Mouse (Mus musculus): ENCODE data around the gene Wnt2b. TPM values are rescaled to one million over a fixed set of nuclear protein-coding genes. Genes with fewer than 3 reads are reported as not detected.

Wnt2b gene
- total RNA-seq, 2 experiments from 2014 or later, result not detected

- ATAC-seq (replicated peaks; ENCODE audit: low FRiP score, poor library complexity, severe bottlenecking), result no peak
These were observed 3.5 kb upstream of the Wnt2b start for GRCm38 (mm10) chr3:104965070-104965855.

DNA sequence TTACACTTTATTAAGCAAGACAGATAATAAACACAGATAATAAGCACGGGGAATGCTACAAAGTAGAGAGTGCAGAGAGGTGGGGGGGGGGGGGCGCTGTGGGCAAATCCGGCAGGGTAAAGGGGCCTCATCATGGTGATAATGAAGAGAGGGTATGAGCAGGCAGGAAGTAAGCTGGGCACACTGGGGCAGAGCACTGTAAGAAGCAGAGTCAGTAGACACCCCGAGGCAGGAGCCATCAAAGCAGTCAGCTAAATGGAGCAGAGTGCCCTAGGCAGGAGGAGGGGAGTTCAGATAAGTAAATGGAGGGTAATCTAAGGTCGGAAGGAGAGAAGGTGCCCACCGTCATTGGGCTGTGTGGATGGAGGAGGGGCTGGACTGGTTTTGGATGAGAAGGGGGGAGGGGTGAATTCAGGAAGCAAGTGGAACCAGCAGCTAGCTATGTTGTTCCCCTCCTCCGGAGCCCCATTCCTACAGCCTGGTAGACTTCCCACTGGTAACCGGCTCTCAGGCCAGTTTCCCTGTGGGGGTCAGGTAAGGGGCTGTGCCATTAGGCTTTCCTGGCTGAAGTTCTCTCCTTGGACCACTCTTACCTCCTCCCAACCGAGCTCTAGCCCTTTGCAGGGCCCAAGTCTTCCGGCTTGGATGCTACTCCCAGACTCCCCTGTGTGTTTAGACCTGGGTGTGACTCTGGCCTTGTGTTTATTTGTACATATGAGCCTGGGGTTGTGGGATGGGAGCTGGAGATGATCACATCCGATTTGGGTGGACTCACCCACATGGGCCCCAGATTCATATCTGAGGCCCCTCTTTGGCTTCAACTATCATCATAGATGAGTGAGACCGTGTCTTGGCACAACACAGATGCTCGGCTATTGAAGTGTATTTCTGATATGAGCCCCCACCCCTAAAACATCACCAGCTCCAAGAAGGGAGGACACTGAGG lies 1.9 kb upstream of the Wnt2b start:
- no peak for ATAC-seq (replicated peaks; ENCODE audit: low FRiP score, poor library complexity, severe bottlenecking)

DNA sequence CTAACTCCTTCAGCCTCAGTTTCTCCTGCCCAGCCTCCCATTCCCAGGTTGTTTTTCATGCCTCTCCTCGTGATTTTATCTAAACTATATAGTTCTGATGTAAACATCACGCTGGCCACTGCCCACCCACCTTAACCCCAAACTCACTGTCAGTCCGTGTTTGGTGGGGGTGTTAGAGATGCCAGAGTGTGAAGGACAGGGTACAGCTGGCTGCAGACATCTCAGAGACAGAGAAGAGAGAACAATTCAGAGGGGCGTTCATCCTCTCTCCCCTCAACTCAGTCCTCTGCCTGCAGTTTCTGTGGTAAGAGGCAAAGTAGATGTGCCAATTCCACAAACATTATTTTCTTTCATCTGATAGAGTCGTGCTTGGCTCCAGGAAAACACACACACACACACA lies 1.1 kb upstream of the Wnt2b start:
- no peak for ATAC-seq (replicated peaks; ENCODE audit: low FRiP score, poor library complexity, severe bottlenecking)

DNA sequence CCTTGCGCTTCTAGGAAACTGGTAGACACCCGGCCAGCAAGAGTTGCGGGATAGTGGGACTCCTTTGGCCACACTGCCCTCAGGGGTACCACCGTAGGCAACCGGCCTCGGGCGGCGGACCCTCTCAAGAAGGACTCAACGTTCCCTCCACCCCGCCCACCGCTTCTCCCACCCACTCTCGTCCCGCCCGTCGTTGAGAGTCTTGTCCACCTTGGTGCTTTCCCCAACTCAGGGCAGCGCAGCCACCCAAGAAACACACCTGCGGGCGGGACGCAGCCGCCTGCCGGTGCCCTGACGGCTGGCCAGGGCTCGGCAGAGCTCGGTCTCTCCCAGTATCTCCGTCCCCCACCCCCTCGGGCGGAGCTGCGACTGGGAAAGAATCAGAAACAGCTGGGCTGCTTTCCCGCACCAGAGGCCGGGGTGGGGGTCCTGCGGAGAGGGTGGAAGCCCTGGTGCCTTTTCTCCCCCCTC lies 455 bp upstream of the Wnt2b start:
- ATAC-seq (replicated peaks; ENCODE audit: low FRiP score, poor library complexity, severe bottlenecking), result no peak

GRCm38 (mm10) chr3:104960026-104961000 lies 1.4 kb downstream of the Wnt2b start:
- ATAC-seq (replicated peaks; ENCODE audit: low FRiP score, poor library complexity, severe bottlenecking), result no peak

GRCm38 (mm10) chr3:104956131-104956581 lies 5.6 kb downstream of the Wnt2b start:
- no peak for ATAC-seq (replicated peaks; ENCODE audit: low FRiP score, poor library complexity, severe bottlenecking)

DNA sequence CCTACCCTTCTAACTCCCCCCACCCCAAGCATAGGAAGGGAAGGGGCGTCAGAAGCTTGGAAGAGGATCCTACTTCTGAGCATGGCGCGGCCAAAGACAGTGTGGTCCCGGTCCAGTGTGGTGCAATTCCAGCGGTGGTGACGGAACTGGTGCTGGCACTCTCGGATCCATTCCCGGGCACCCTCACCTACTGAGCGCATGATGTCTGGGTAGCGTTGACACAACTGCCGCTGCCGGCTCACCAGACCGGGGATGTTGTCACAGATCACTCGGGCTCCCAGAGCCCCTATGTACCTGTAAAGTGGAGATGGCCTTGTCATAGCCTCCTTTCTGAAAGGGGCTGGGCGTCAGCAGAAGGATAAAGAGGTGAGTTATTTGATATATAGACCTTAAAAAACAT lies 7.2 kb downstream of the Wnt2b start:
- ATAC-seq (replicated peaks; ENCODE audit: low FRiP score, poor library complexity, severe bottlenecking), result no peak

- ATAC-seq (replicated peaks; ENCODE audit: low FRiP score, poor library complexity, severe bottlenecking), result no peak
These were observed 7.6 kb downstream of the Wnt2b start for GRCm38 (mm10) chr3:104954137-104954536.

GRCm38 (mm10) chr3:104952891-104953670 lies 8.6 kb downstream of the Wnt2b start:
- no peak for ATAC-seq (replicated peaks; ENCODE audit: low FRiP score, poor library complexity, severe bottlenecking)

GRCm38 (mm10) chr3:104950926-104951325 lies 10.8 kb downstream of the Wnt2b start:
- no peak for ATAC-seq (replicated peaks; ENCODE audit: low FRiP score, poor library complexity, severe bottlenecking)

- ATAC-seq (replicated peaks; ENCODE audit: low FRiP score, poor library complexity, severe bottlenecking), result no peak
These were observed 16.8 kb downstream of the Wnt2b start for GRCm38 (mm10) chr3:104944894-104945293.

DNA sequence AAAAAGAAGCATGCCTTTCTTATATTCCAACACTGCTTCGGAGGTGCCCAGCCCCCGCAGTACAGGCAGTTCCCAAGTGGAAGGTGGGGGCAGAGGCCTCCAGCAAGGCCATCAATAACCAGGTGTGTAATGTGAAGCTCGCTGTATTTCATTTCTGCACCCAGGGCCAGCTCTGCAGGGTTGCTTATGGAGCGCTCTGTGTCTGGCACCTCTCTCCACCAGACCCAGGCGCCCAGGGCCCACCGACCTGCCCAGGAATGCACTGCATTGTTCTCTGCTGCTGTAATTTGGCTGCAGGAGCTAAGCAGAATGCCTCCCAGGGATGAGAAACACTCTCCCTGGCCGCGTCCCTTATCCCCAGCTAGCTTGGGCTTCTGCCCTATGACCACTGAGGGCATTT lies 18.4 kb downstream of the Wnt2b start:
- no peak for ATAC-seq (replicated peaks; ENCODE audit: low FRiP score, poor library complexity, severe bottlenecking)

DNA sequence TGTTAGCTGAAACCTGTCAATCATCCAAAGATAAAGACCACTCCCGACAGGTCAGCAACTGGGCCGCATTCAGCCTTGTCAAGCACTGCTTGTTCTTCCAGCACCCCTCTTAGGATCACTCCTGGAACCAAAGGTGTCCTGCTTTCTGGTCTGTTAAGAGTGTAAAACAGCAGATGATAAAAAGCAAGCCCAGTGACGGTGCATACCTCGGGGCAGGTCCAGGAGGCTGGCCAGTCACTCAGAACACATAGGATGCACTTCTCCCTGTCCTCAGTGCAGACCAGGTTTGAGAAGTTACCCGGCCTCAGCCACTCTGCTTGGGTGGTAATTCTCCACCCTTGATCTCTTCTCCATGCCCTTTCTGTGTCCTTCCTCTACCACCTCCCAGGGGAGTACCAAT lies 19.0 kb downstream of the Wnt2b start:
- ATAC-seq (replicated peaks; ENCODE audit: low FRiP score, poor library complexity, severe bottlenecking), result no peak

GRCm38 (mm10) chr3:104940691-104941090 lies 21.0 kb downstream of the Wnt2b start:
- ATAC-seq (replicated peaks; ENCODE audit: low FRiP score, poor library complexity, severe bottlenecking), result no peak

- ATAC-seq (replicated peaks; ENCODE audit: low FRiP score, poor library complexity, severe bottlenecking), result no peak
These were observed 23.4 kb downstream of the Wnt2b start for GRCm38 (mm10) chr3:104938327-104938726.

GRCm38 (mm10) chr3:104937728-104938305 lies 23.9 kb downstream of the Wnt2b start:
- no peak for ATAC-seq (replicated peaks; ENCODE audit: low FRiP score, poor library complexity, severe bottlenecking)

DNA sequence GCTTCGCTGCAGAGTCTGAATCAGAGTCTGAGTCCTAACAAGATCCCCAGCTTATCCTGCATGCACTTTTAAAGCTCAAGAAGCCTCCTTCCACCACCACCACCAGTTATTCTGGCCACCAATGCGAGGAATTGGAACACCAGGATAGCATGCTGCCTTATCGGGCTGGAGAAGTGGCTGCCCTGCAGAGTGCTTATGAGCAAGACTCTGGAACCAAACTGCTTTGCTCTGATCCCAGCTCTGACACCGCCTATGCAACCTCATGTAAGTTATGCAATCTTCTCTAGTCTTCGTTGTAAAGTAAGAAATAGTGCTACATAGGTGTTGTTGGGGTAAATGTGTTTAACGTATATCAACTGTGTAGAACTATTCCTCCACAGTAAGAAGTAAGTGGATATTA lies 32.3 kb downstream of the Wnt2b start:
- no peak for ATAC-seq (replicated peaks; ENCODE audit: low FRiP score, poor library complexity, severe bottlenecking)

- no peak for ATAC-seq (replicated peaks; ENCODE audit: low FRiP score, poor library complexity, severe bottlenecking)
These were observed 46.7 kb downstream of the Wnt2b start for GRCm38 (mm10) chr3:104914986-104915385.

Measured in erythroid progenitor cell, adult 5-6 weeks (primary cell).